Mouse (Mus musculus) heart, postnatal 0 days (tissue): ENCODE measurements around the gene B230217C12Rik. TPM values are rescaled to one million over a fixed set of nuclear protein-coding genes. Genes with fewer than 3 reads are reported as not detected.

Source experiments
- ATAC-seq: fragments of 200-750 bp; cut with Nextera tagmentation; 2 replicates; pipeline ENCODE4 v1.8.0; 2017; ENCODE audit warnings: low read depth, moderate number of reproducible peaks, moderate library complexity; ENCODE audit not compliant: insufficient read depth
- DNase-seq: peaks from one replicate; pipeline ENCODE4 v3.0.0-alpha.2; 2016; ENCODE audit warnings: low spot score
- H3K27ac ChIP-seq: fragments of 300-500 bp; sonication (generic); 2 replicates; pipeline ENCODE4 v1.5.1; 2014; ENCODE audit warnings: low read depth, mild to moderate bottlenecking
- H3K27me3 ChIP-seq: fragments of 300-500 bp; sonication (generic); 2 replicates; pipeline ENCODE4 v1.6.1; 2014; ENCODE audit warnings: low read length, mixed read lengths; ENCODE audit not compliant: control insufficient read depth, insufficient read depth
- H3K36me3 ChIP-seq: fragments of 300-500 bp; sonication (generic); replicated peaks from 2 replicates; pipeline ENCODE4 v1.6.1; 2014; ENCODE audit warnings: low read length, mixed read lengths; ENCODE audit not compliant: control insufficient read depth, insufficient read depth
- H3K4me1 ChIP-seq: fragments of 300-500 bp; sonication (generic); 2 replicates; pipeline ENCODE4 v1.6.1; 2014; ENCODE audit warnings: antibody characterized with exemption; ENCODE audit not compliant: control insufficient read depth, insufficient read depth
- H3K4me2 ChIP-seq: fragments of 300-500 bp; sonication (generic); 2 replicates; pipeline ENCODE4 v1.6.1; 2014; ENCODE audit warnings: low read depth, mild to moderate bottlenecking, low read length, moderate library complexity
- H3K4me3 ChIP-seq: fragments of 300-500 bp; sonication (generic); 2 replicates; pipeline ENCODE4 v1.5.1; 2014; ENCODE audit warnings: low read depth, low read length
- H3K9ac ChIP-seq: fragments of 300-500 bp; sonication (generic); replicated peaks from 2 replicates; pipeline ENCODE4 v1.6.1; 2014; ENCODE audit warnings: low read depth, low read length, mixed read lengths
- H3K9me3 ChIP-seq: fragments of 300-500 bp; sonication (generic); replicated peaks from 2 replicates; pipeline ENCODE4 v1.6.1; 2016; ENCODE audit warnings: low read length; ENCODE audit not compliant: control insufficient read depth
- CTCF ChIP-seq: IDR thresholded peaks from 2 replicates; pipeline ENCODE4 v1.5.1; 2016; ENCODE audit warnings: antibody characterized with exemption, control low read depth, low read depth
- EP300 ChIP-seq: IDR thresholded peaks from 2 replicates; pipeline ENCODE4 v1.6.1; 2016; ENCODE audit warnings: antibody characterized with exemption, low read depth
- WGBS: fragments of 180-500 bp; shearing (Covaris S2); extraction: QIAGEN DNeasy Blood & Tissue Kit; methylation state at CpG from one replicate; pipeline ENCODE4 v1.1.7; 2014; 5-methylcytosine and 5-hydroxymethylcytosine counted together
- polyA plus RNA-seq: library from polyadenylated mRNA; unstranded; fragments of >200 nt; fragmentation: Nextera tagmentation; extraction: Ambion mirVana; gene quantifications from 2 replicates; pipeline ENCODE4 v1.2.1, GENCODE M21; 2015
- total RNA-seq: library from RNA; depleted of rRNA; stranded (reverse); fragments of >200 nt; gene quantifications from 2 replicates; pipeline ENCODE4 v1.2.3, GENCODE M21; 2014; ENCODE audit warnings: low replicate concordance

B230217C12Rik gene
- total and polyA plus RNA-seq, 2 experiments from 2014 or later, result 0.97 to 1.4 TPM

DNA sequence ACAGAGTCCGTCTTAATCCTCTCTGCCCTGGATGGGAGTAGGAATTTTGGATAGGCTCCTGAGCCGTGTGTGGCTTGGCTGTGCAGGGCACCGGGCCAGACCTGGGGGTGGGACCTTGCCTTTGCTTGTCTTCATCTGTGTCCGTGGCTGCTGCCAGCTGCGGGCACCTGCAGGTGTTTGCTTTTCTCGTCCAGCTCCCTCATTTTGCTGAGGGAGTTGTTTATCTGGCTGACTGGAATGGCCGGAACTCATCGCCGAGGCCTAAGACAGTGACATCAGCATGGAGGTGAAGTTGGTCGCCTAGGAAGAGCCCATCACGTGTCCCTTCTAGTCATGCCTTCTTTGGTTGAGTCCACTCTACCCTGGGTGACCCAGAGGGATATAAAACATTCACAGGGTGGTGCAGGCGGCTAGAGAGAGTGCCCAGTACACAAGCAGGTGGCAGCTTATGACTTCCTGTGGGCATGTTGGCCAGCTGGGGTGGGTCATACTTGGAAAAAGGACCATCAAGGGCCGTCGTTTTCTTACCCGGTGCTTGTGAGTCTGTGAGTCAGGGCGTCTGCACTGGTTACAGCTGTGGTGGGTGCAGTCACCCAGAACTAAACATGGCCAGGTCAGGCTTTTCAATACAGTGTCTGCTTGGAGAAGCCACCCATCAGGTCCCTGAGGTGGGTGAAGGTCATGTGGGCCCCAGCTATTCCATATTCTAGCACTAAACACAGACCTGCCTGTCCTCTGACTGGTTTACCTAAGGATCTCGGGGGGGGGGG, 26.6 kb upstream of the B230217C12Rik start:
- no peak for DNase-seq
- Histone ChIP-seq H3K36me3 (peaks cover 31% of the 10 kb centered on the region), H3K27me3 (no peaks in the 10 kb centered on the region), H3K9me3 (no peaks in the 10 kb centered on the region), H3K27ac (no peak overlapping the region), H3K4me2 (no peak overlapping the region), H3K9ac (no peak overlapping the region), H3K4me3 (no peak overlapping the region), H3K4me1 (peaks cover 70% of the 10 kb centered on the region)
- WGBS, result 75% methylated on average over 17 of the region's 17 CpGs
- no peak for TF ChIP-seq EP300
- no peak for TF ChIP-seq CTCF
- ATAC-seq, result no peak

DNA sequence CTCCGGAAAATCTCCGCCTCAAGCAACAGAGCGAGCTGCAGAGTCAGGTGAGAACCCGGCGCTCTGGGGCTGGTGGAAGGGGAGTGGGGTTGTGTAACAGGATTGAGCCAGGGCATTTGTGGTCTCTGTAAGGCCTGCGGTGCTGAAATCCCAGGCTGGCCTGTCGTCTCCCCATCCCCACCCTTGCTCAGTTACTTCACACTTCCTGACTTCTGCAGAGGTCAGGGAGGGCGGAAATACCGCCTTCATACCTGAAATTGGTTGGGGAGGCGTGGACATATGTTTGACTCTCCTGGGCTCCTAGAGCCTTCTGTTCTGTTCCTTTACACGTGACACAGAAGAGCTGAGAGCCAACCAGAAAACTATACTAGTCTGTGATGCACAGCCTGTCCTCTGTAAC, 24.8 kb upstream of the B230217C12Rik start:
- peaks cover 66% of the 10 kb centered on the region for H3K4me1 ChIP-seq

DNA sequence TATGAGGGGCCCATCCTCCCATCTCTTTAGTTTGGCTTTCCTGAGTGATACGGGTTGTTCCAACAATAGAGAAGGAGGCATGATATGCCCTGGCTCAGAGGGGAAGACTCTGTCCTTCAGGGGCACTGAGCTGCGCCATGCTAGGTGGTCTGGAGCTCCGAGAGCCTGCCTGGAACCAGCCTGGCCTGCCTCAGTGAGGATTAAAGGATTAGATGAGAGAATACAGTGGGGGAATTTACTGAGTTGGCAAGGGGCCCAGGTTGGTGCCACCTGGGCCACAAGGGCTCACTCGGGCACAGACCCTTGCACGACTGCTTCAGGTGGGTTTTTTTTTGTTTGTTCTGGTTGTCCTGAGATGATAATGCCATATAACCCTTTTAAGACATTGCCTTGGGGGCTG, 24.4 kb upstream of the B230217C12Rik start:
- WGBS, result 73% methylated on average over 5 of the region's 5 CpGs

More for the DNA sequence above, 24.8 kb upstream of the B230217C12Rik start:
- H3K27ac ChIP-seq, result no peak overlapping the region
- TF ChIP-seq EP300, result no peak
- TF ChIP-seq CTCF, result no peak
- H3K27me3 ChIP-seq, result no peaks in the 10 kb centered on the region
- H3K36me3 ChIP-seq, result peaks cover 26% of the 10 kb centered on the region
- H3K4me3 ChIP-seq, result no peak overlapping the region
- no peak overlapping the region for H3K9ac ChIP-seq
- no peak for ATAC-seq
- H3K4me2 ChIP-seq, result no peak overlapping the region
- no peaks in the 10 kb centered on the region for H3K9me3 ChIP-seq
- WGBS, result 77% methylated on average over 11 of the region's 11 CpGs
- DNase-seq, result no peak

DNA sequence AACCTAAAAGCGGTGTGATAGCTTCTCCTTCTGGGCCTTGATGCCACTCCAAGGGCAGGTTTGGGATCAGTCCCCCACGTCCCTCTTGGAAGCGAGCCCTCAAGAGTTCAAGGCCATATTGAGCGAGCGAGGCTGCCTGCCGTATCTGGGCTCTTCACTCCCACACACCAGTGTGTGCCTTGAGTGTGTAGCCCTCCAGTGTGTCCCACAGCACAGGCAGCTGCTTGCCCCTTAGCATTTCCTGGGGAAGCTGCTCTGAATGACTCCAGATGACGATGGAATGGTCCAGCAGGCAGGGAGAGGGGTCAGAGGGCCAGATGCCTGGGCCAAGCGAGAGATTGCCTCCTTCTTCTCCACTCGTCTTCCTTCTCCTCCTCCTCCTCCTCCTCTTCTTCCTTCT, 23.7 kb upstream of the B230217C12Rik start:
- peak overlapping the region; percentile 37 for H3K27ac ChIP-seq
- H3K4me3 ChIP-seq, result no peak overlapping the region
- DNase-seq (no peak), ATAC-seq (no peak)
- H3K4me1 ChIP-seq, result peaks cover 62% of the 10 kb centered on the region
- TF ChIP-seq CTCF, result no peak
- TF ChIP-seq EP300, result no peak
- no peaks in the 10 kb centered on the region for H3K9me3 ChIP-seq
- WGBS, result 38% methylated on average over 9 of the region's 9 CpGs
- no peaks in the 10 kb centered on the region for H3K27me3 ChIP-seq
- peaks cover 26% of the 10 kb centered on the region for H3K36me3 ChIP-seq
- H3K4me2 ChIP-seq, result no peak overlapping the region
- 0 out of 2 replicates have a peak overlapping the region, but pooled peaks have one; percentile 45 for H3K9ac ChIP-seq

More for the DNA sequence above, 24.4 kb upstream of the B230217C12Rik start:
- ATAC-seq, result no peak
- H3K4me3 ChIP-seq, result no peak overlapping the region
- TF ChIP-seq EP300 (no peak), CTCF (no peak)
- no peaks in the 10 kb centered on the region for H3K27me3 ChIP-seq
- no peak overlapping the region for H3K27ac ChIP-seq
- no peak for DNase-seq
- no peak overlapping the region for H3K9ac ChIP-seq
- no peak overlapping the region for H3K4me2 ChIP-seq
- H3K36me3 ChIP-seq, result peaks cover 26% of the 10 kb centered on the region
- no peaks in the 10 kb centered on the region for H3K9me3 ChIP-seq
- H3K4me1 ChIP-seq, result peaks cover 67% of the 10 kb centered on the region

DNA sequence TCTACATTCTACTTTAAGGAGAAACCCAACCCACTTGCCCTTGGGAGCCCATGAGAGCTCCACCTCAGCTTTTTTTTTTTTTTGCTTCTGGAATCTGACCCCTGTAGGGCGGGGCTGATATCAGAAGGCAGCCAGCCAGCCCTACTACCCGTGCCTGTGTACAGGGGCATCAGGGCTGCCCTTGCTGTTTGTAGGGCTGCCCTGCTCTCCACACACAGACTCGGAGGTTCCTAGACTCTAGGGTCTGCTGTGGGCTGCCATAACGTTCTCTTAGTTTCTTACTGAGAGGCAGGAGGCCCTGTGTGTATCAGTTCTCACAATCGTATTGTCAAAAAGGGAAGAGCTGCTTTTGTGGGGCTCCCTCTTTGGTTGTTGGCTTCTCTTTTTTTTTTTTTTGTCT, 23.2 kb upstream of the B230217C12Rik start:
- peak overlapping the region; percentile 63 for H3K27ac ChIP-seq
- H3K27me3 ChIP-seq, result no peaks in the 10 kb centered on the region
- no peak for TF ChIP-seq EP300
- no peak for TF ChIP-seq CTCF
- peaks cover 59% of the 10 kb centered on the region for H3K4me1 ChIP-seq
- H3K4me3 ChIP-seq, result no peak overlapping the region
- peaks cover 26% of the 10 kb centered on the region for H3K36me3 ChIP-seq
- H3K4me2 ChIP-seq, result no peak overlapping the region
- H3K9me3 ChIP-seq, result no peaks in the 10 kb centered on the region
- H3K9ac ChIP-seq, result peak overlapping the region; percentile 45; the same call in 1 of the 2 replicates
- DNase-seq (no peak), ATAC-seq (peak; percentile 64)
- WGBS, result 18% methylated on average over 5 of the region's 5 CpGs

DNA sequence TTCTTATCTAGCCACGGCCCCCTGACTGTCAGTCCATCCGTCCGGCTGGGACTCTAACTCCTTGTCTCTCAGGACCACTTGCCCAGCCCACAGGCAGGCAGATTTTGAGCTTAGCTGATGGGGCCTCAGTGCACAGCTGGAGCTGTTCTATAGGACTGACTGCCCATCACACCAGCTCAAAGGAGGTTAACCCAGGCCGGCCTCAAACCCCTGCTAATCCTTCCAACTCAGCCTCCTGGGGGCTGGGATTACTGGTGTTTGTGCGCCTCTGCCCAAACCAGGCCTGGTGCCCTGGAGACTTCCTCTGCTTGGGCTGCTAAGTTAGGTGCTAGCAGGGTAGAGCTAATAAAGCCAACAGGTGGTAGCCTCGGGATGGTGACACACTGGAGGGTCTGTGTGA, 22.6 kb upstream of the B230217C12Rik start:
- no peak for DNase-seq
- Histone ChIP-seq H3K4me3 (no peak overlapping the region), H3K9ac (no peak overlapping the region), H3K4me1 (peaks cover 54% of the 10 kb centered on the region), H3K4me2 (no peak overlapping the region), H3K36me3 (peaks cover 27% of the 10 kb centered on the region), H3K27me3 (no peaks in the 10 kb centered on the region), H3K9me3 (no peaks in the 10 kb centered on the region), H3K27ac (peak overlapping the region; percentile 71)
- 69% methylated on average over 6 of the region's 6 CpGs for WGBS
- no peak for ATAC-seq
- TF ChIP-seq CTCF, result no peak
- TF ChIP-seq EP300, result no peak
